32 mouse cellular contexts compared by ENCODE assay signal in genomic region chr7:97622676-97623075, GRCm38 (mm10).
"Had no signal": no experiment of that assay in that cellular context is flagged by ENCODE, and none has a peak within 500 bp of the region (broad histone marks: within the 10 kb centered on the region; RNA-seq: fewer than 3 reads in every experiment).

No protein-coding gene starts in this region.

- H3K4me1 ChIP-seq: limb, embryonic 10.5 days; limb, embryonic 12.5 days; limb, embryonic 15.5 days; liver, embryonic 13.5 days; liver, embryonic 15.5 days; lung, embryonic 15.5 days; midbrain, embryonic 15.5 days; neural tube, embryonic 12.5 days; neural tube, embryonic 13.5 days had no signal

- H3K9ac ChIP-seq: limb, embryonic 12.5 days; limb, embryonic 13.5 days; limb, embryonic 15.5 days; liver, embryonic 13.5 days; liver, embryonic 14.5 days; liver, embryonic 15.5 days; liver, postnatal 0 days; lung, embryonic 14.5 days; lung, embryonic 15.5 days; midbrain, embryonic 12.5 days; midbrain, embryonic 13.5 days; midbrain, embryonic 15.5 days; neural tube, embryonic 12.5 days; neural tube, embryonic 13.5 days had no signal

- H3K27ac ChIP-seq: limb, embryonic 10.5 days; limb, embryonic 12.5 days; limb, embryonic 13.5 days; limb, embryonic 15.5 days; liver, embryonic 13.5 days; liver, embryonic 14.5 days; liver, embryonic 15.5 days; lung, embryonic 15.5 days; macrophage; midbrain, embryonic 10.5 days; midbrain, embryonic 12.5 days; midbrain, embryonic 13.5 days; midbrain, embryonic 15.5 days; neural tube, embryonic 12.5 days; neural tube, embryonic 13.5 days had no signal

- H3K4me3 ChIP-seq: limb, embryonic 10.5 days; limb, embryonic 12.5 days; limb, embryonic 13.5 days; limb, embryonic 15.5 days; liver, embryonic 13.5 days; liver, embryonic 15.5 days; lung, embryonic 15.5 days; megakaryocyte, embryonic 14.5 days; midbrain, embryonic 10.5 days; midbrain, embryonic 12.5 days; midbrain, embryonic 13.5 days; midbrain, embryonic 15.5 days; myocyte; neural tube, embryonic 12.5 days; neural tube, embryonic 13.5 days had no signal

- DNase-seq: left cerebral cortex, postnatal 4 days; liver; liver, embryonic 13.5 days; liver, postnatal 0 days; lung, adult 18-20 months; lung, adult 2 months; lung, embryonic 14.5 days; lung, postnatal 10 days; lung, postnatal 14 days; lung, postnatal 36 days; lung, postnatal 4 days; midbrain, embryonic 14.5 days had no signal

- H3K4me2 ChIP-seq: limb, embryonic 12.5 days; limb, embryonic 13.5 days; limb, embryonic 15.5 days; liver, embryonic 11.5 days; liver, embryonic 13.5 days; liver, embryonic 15.5 days; lung, embryonic 14.5 days; lung, embryonic 15.5 days; midbrain, embryonic 11.5 days; midbrain, embryonic 12.5 days; midbrain, embryonic 13.5 days; midbrain, embryonic 15.5 days; neural tube, embryonic 12.5 days; neural tube, embryonic 13.5 days had no signal

- ATAC-seq: liver, postnatal 0 days; lung, postnatal 0 days; midbrain, embryonic 13.5 days; midbrain, embryonic 15.5 days; midbrain, embryonic 16.5 days had no signal

- H3K27me3 ChIP-seq: limb, embryonic 12.5 days; limb, embryonic 13.5 days; limb, embryonic 15.5 days; liver, embryonic 13.5 days; liver, embryonic 15.5 days; lung, embryonic 15.5 days; megakaryocyte, embryonic 14.5 days; midbrain, embryonic 12.5 days; midbrain, embryonic 13.5 days; midbrain, embryonic 15.5 days; neural tube, embryonic 12.5 days; neural tube, embryonic 13.5 days had no signal

- H3K36me3 ChIP-seq: liver, embryonic 13.5 days had no signal

- H3K9me3 ChIP-seq: limb, embryonic 10.5 days; limb, embryonic 12.5 days; limb, embryonic 13.5 days; limb, embryonic 15.5 days; liver, embryonic 13.5 days; liver, embryonic 15.5 days; lung, embryonic 15.5 days; megakaryocyte, embryonic 14.5 days; midbrain, embryonic 10.5 days; midbrain, embryonic 12.5 days; midbrain, embryonic 13.5 days; midbrain, embryonic 15.5 days; neural tube, embryonic 12.5 days; neural tube, embryonic 13.5 days had no signal
